Mouse (Mus musculus) intestine, postnatal 0 days (tissue): ENCODE results near the gene Magi3. TPM values are rescaled to one million over a fixed set of nuclear protein-coding genes. Genes with fewer than 3 reads are reported as not detected.

Source experiments
- ATAC-seq: fragments of 200-750 bp; cut with Nextera tagmentation; 2 replicates; pipeline ENCODE4 v1.8.0; 2017; ENCODE audit warnings: mild to moderate bottlenecking, moderate TSS enrichment, moderate library complexity
- H3K27ac ChIP-seq: fragments of 300-500 bp; sonication (generic); 2 replicates; pipeline ENCODE4 v1.5.1; 2014; ENCODE audit warnings: mild to moderate bottlenecking, low read depth, low read length, moderate library complexity
- H3K27me3 ChIP-seq: fragments of 300-500 bp; sonication (generic); replicated peaks from 2 replicates; pipeline ENCODE4 v1.6.1; 2014; ENCODE audit warnings: low read length, mixed read lengths; ENCODE audit not compliant: control insufficient read depth, insufficient read depth
- H3K36me3 ChIP-seq: fragments of 300-500 bp; sonication (generic); 2 replicates; pipeline ENCODE4 v1.6.1; 2014; ENCODE audit warnings: mild to moderate bottlenecking, moderate library complexity; ENCODE audit not compliant: control insufficient read depth, insufficient read depth
- H3K4me1 ChIP-seq: fragments of 300-500 bp; sonication (generic); replicated peaks from 2 replicates; pipeline ENCODE4 v1.6.1; 2014; ENCODE audit warnings: antibody characterized with exemption, low read length, mixed read lengths; ENCODE audit not compliant: control insufficient read depth, insufficient read depth
- H3K4me2 ChIP-seq: fragments of 300-500 bp; sonication (generic); replicated peaks from 2 replicates; pipeline ENCODE4 v1.6.1; 2014; ENCODE audit warnings: low read depth, mild to moderate bottlenecking, moderate library complexity
- H3K4me3 ChIP-seq: fragments of 300-500 bp; sonication (generic); 2 replicates; pipeline ENCODE4 v1.5.1; 2014; ENCODE audit warnings: low read depth, low read length
- H3K9ac ChIP-seq: fragments of 300-500 bp; sonication (generic); 2 replicates; pipeline ENCODE4 v1.6.1; 2014; ENCODE audit warnings: mild to moderate bottlenecking, low read depth, low read length
- H3K9me3 ChIP-seq: fragments of 300-500 bp; sonication (generic); 2 replicates; pipeline ENCODE4 v1.6.1; 2016; ENCODE audit warnings: mixed run types; ENCODE audit not compliant: control insufficient read depth
- CTCF ChIP-seq: sonication (generic); IDR thresholded peaks from 2 replicates; pipeline ENCODE4 v1.5.1; 2016; ENCODE audit warnings: low read depth, mild to moderate bottlenecking, control low read depth, antibody characterized with exemption, moderate library complexity
- WGBS: fragments of 180-500 bp; shearing (Covaris S2); extraction: QIAGEN DNeasy Blood & Tissue Kit; methylation state at CpG from one replicate; pipeline ENCODE4 v1.1.7; 2014; 5-methylcytosine and 5-hydroxymethylcytosine counted together
- polyA plus RNA-seq: library from polyadenylated mRNA; unstranded; fragments of >200 nt; fragmentation: Nextera tagmentation; extraction: Ambion mirVana; gene quantifications from 2 replicates; pipeline ENCODE4 v1.2.1, GENCODE M21; 2015

Magi3 gene
- polyA plus RNA-seq, 1 experiment from 2014 or later: 4.6 TPM

- Histone ChIP-seq H3K9me3 (no peaks in the 10 kb centered on the region), H3K27me3 (no peaks in the 10 kb centered on the region), H3K4me3 (no peak overlapping the region), H3K9ac (no peak overlapping the region), H3K4me2 (no peak overlapping the region), H3K27ac (no peak overlapping the region), H3K36me3 (peaks cover 32% of the 10 kb centered on the region), H3K4me1 (no peaks in the 10 kb centered on the region)
- WGBS: 48% methylated on average over 3 of the region's 3 CpGs
- no peak for TF ChIP-seq CTCF
- ATAC-seq: peak; percentile 53; the same call in 1 of the 2 replicates
Observed at GRCm38 (mm10) chr3:104026938-104027337, 193.2 kb downstream of the Magi3 start.

GRCm38 (mm10) chr3:104020101-104020500 is 200.1 kb downstream of the Magi3 start:
- H3K9me3 ChIP-seq: no peaks in the 10 kb centered on the region
- 86% methylated on average over 12 of the region's 12 CpGs for WGBS
- H3K4me3 ChIP-seq: no peak overlapping the region
- peaks cover 34% of the 10 kb centered on the region for H3K36me3 ChIP-seq
- no peaks in the 10 kb centered on the region for H3K4me1 ChIP-seq
- H3K9ac ChIP-seq: no peak overlapping the region
- no peaks in the 10 kb centered on the region for H3K27me3 ChIP-seq
- H3K27ac ChIP-seq: no peak overlapping the region
- H3K4me2 ChIP-seq: no peak overlapping the region
- no peak for TF ChIP-seq CTCF
- no peak for ATAC-seq

- no peaks in the 10 kb centered on the region for H3K4me1 ChIP-seq
- H3K9me3 ChIP-seq: no peaks in the 10 kb centered on the region
- no peak overlapping the region for H3K4me3 ChIP-seq
- no peaks in the 10 kb centered on the region for H3K27me3 ChIP-seq
- peaks cover 41% of the 10 kb centered on the region for H3K36me3 ChIP-seq
- ATAC-seq: no peak
- peak; percentile 48 for TF ChIP-seq CTCF
- no peak overlapping the region for H3K4me2 ChIP-seq
- 66% methylated on average over 4 of the region's 4 CpGs for WGBS
- H3K9ac ChIP-seq: no peak overlapping the region
- no peak overlapping the region for H3K27ac ChIP-seq
Observed at GRCm38 (mm10) chr3:104019453-104019852, 200.7 kb downstream of the Magi3 start.

GRCm38 (mm10) chr3:104017931-104018330 is 202.2 kb downstream of the Magi3 start:
- H3K27ac ChIP-seq: no peak overlapping the region
- no peak overlapping the region for H3K4me2 ChIP-seq
- no peaks in the 10 kb centered on the region for H3K9me3 ChIP-seq
- H3K4me1 ChIP-seq: no peaks in the 10 kb centered on the region
- no peaks in the 10 kb centered on the region for H3K27me3 ChIP-seq
- peaks cover 48% of the 10 kb centered on the region for H3K36me3 ChIP-seq
- H3K9ac ChIP-seq: no peak overlapping the region
- no peak for TF ChIP-seq CTCF
- WGBS: 91% methylated on average over 3 of the region's 3 CpGs
- no peak for ATAC-seq
- no peak overlapping the region for H3K4me3 ChIP-seq

GRCm38 (mm10) chr3:104011972-104012371 is 208.2 kb downstream of the Magi3 start:
- no peak for ATAC-seq
- H3K4me2 ChIP-seq: no peak overlapping the region
- no peak overlapping the region for H3K9ac ChIP-seq

GRCm38 (mm10) chr3:104009924-104010662 is 210.1 kb downstream of the Magi3 start:
- H3K4me3 ChIP-seq: no peak overlapping the region

More at GRCm38 (mm10) chr3:104011972-104012371, 208.2 kb downstream of the Magi3 start:
- Histone ChIP-seq H3K4me3 (no peak overlapping the region), H3K4me1 (no peaks in the 10 kb centered on the region), H3K36me3 (peaks cover 37% of the 10 kb centered on the region), H3K9me3 (no peaks in the 10 kb centered on the region), H3K27me3 (no peaks in the 10 kb centered on the region), H3K27ac (no peak overlapping the region)
- TF ChIP-seq CTCF: no peak
- 85% methylated on average over 2 of the region's 2 CpGs for WGBS

More at GRCm38 (mm10) chr3:104009924-104010662, 210.1 kb downstream of the Magi3 start:
- TF ChIP-seq CTCF: peak; percentile 48
- no peaks in the 10 kb centered on the region for H3K4me1 ChIP-seq
- no peaks in the 10 kb centered on the region for H3K9me3 ChIP-seq
- H3K27me3 ChIP-seq: no peaks in the 10 kb centered on the region
- H3K4me2 ChIP-seq: no peak overlapping the region
- H3K27ac ChIP-seq: no peak overlapping the region
- WGBS: 88% methylated on average over 5 of the region's 5 CpGs
- H3K9ac ChIP-seq: no peak overlapping the region
- peaks cover 44% of the 10 kb centered on the region for H3K36me3 ChIP-seq
- ATAC-seq: no peak
